ENCODE assay signal across 8 mouse cellular contexts in the genomic region with DNA sequence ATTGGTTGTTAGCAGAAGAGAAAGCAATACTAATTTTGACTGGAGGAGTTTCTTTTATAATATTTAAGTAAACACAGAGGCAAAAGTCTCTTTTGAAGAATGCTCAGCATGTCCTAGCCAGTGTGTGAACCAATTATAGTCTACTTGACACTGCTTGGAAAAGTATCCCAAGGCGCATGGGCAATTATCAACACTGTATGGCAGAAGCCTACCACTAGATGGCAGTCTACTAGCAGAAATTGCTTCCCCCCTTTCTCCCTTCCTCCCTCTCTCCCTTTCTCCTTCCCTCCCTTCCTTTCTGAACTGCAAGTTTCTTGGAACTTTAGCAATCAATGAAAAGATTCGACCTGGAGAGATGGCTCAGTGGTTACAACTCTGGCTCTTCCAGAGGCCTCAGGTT. TPM values are rescaled to one million over a fixed set of nuclear protein-coding genes. Genes with fewer than 3 reads are reported as not detected.
DNase-seq lines count a peak whose midpoint lies in the region; ATAC-seq and TF ChIP-seq lines count a peak whose summit lies in the region.

No protein-coding gene starts in this region.

- peak; percentile 42; the same call in 1 of the 2 replicates for TF ChIP-seq CTCF in liver, adult 2 months (IDR thresholded peaks at IDR 0.05; ENCODE audit: low read depth, low read length)
- TF ChIP-seq CTCF in bone marrow, adult 2 months (IDR thresholded peaks at IDR 0.05; ENCODE audit: control insufficient read depth, insufficient read depth, low read length) = peak; percentile 39
- TF ChIP-seq CTCF in left cerebral cortex, adult 2 months (IDR thresholded peaks at IDR 0.05) = peak; percentile 89

- H3K9me3 ChIP-seq in liver, embryonic 12.5 days (replicated peaks) = no peaks in the 10 kb centered on the region
- no peaks in the 10 kb centered on the region for H3K9me3 ChIP-seq in hindbrain, embryonic 16.5 days (ENCODE audit: control insufficient read depth, low read length)
- no peaks in the 10 kb centered on the region for H3K9me3 ChIP-seq in midbrain, embryonic 16.5 days (replicated peaks; ENCODE audit: control insufficient read depth, low read length, poor library complexity, severe bottlenecking)

- H3K36me3 ChIP-seq in liver, adult 2 months (ENCODE audit: control insufficient read depth, insufficient read depth, low read length) = no peaks in the 10 kb centered on the region
- H3K36me3 ChIP-seq in liver, embryonic 12.5 days = no peaks in the 10 kb centered on the region
- no peaks in the 10 kb centered on the region for H3K36me3 ChIP-seq in hindbrain, embryonic 16.5 days (ENCODE audit: control insufficient read depth, insufficient read depth, low read length)
- H3K36me3 ChIP-seq in midbrain, embryonic 16.5 days (ENCODE audit: control insufficient read depth, insufficient read depth, low read length) = no peaks in the 10 kb centered on the region

- H3K4me2 ChIP-seq in liver, embryonic 12.5 days = no peak overlapping the region
- no peak overlapping the region for H3K4me2 ChIP-seq in hindbrain, embryonic 16.5 days (ENCODE audit: low read length)
- H3K4me2 ChIP-seq in midbrain, embryonic 16.5 days (ENCODE audit: low read length) = no peak overlapping the region

- no peak for ATAC-seq in liver, embryonic 12.5 days
- peak; percentile 70 for ATAC-seq in erythroblast, adult 5-6 weeks (replicated peaks; ENCODE audit: low FRiP score, poor library complexity, severe bottlenecking)
- peak; percentile 69 for ATAC-seq in hindbrain, embryonic 16.5 days
- ATAC-seq in midbrain, embryonic 16.5 days = peak; percentile 79
- no peak; the same call in 1 of the 2 replicates for ATAC-seq in erythroid progenitor cell, adult 5-6 weeks (replicated peaks; ENCODE audit: low FRiP score, poor library complexity, severe bottlenecking)

- peak; percentile 31 for DNase-seq in liver, adult 2 months (ENCODE audit: extremely low read depth, low read depth, low spot score)
- peak in 1 of 2 experiments; percentile 32 for DNase-seq in left cerebral cortex, adult 2 months (ENCODE audit: extremely low spot score in 1 of 2, low spot score in 2 of 2)

- H3K4me1 ChIP-seq in liver, adult 2 months (ENCODE audit: control insufficient read depth, insufficient read depth, low read length) = no peaks in the 10 kb centered on the region; the same call in 1 of the 2 replicates
- no peaks in the 10 kb centered on the region for H3K4me1 ChIP-seq in liver, embryonic 12.5 days
- H3K4me1 ChIP-seq in bone marrow, adult 2 months (ENCODE audit: control insufficient read depth, insufficient read depth, low read length) = no peaks in the 10 kb centered on the region
- no peaks in the 10 kb centered on the region for H3K4me1 ChIP-seq in hindbrain, embryonic 16.5 days (ENCODE audit: control insufficient read depth, insufficient read depth, low read depth, low read length)
- H3K4me1 ChIP-seq in midbrain, embryonic 16.5 days (ENCODE audit: control insufficient read depth, insufficient read depth, low read length) = no peaks in the 10 kb centered on the region

- H3K27me3 ChIP-seq in liver, adult 2 months (ENCODE audit: control insufficient read depth, insufficient read depth, low read length) = no peaks in the 10 kb centered on the region
- no peaks in the 10 kb centered on the region for H3K27me3 ChIP-seq in liver, embryonic 12.5 days (replicated peaks)
- no peaks in the 10 kb centered on the region for H3K27me3 ChIP-seq in hindbrain, embryonic 16.5 days (replicated peaks; ENCODE audit: control insufficient read depth, insufficient read depth, low read length)
- no peaks in the 10 kb centered on the region for H3K27me3 ChIP-seq in midbrain, embryonic 16.5 days (ENCODE audit: control insufficient read depth, insufficient read depth, low read depth, low read length)

- TF ChIP-seq POLR2A in liver, adult 2 months (IDR thresholded peaks at IDR 0.05; ENCODE audit: extremely low read depth, insufficient read depth, low read length) = no peak
- TF ChIP-seq POLR2A in bone marrow, adult 2 months (IDR thresholded peaks at IDR 0.05; ENCODE audit: borderline replicate concordance, control insufficient read depth, low read depth, low read length) = no peak

- no peak overlapping the region for H3K27ac ChIP-seq in liver, adult 2 months (replicated peaks; ENCODE audit: insufficient read depth, low read depth, low read length)
- no peak overlapping the region for H3K27ac ChIP-seq in liver, embryonic 12.5 days
- no peak overlapping the region for H3K27ac ChIP-seq in bone marrow, adult 2 months (ENCODE audit: control insufficient read depth, insufficient read depth, low read depth, low read length, poor library complexity)
- H3K27ac ChIP-seq in hindbrain, embryonic 16.5 days (ENCODE audit: low read depth, low read length) = no peak overlapping the region
- H3K27ac ChIP-seq in left cerebral cortex, adult 2 months = no peak overlapping the region
- no peak overlapping the region for H3K27ac ChIP-seq in midbrain, embryonic 16.5 days (ENCODE audit: low read length)

- H3K79me2 ChIP-seq in liver, adult 2 months (ENCODE audit: control insufficient read depth, insufficient read depth, low read length) = no peaks in the 10 kb centered on the region

- intact Hi-C loops in left cerebral cortex, adult 2 months (cut with DNase I) = loop anchor here (5.0 kb wide), 4 partner anchors 105 to 625 kb away; no protein-coding TSS in a partner anchor

- no peak overlapping the region for H3K4me3 ChIP-seq in liver, adult 2 months (ENCODE audit: insufficient read depth, low read depth, low read length)
- no peak overlapping the region for H3K4me3 ChIP-seq in liver, embryonic 12.5 days
- H3K4me3 ChIP-seq in bone marrow, adult 2 months (replicated peaks; ENCODE audit: control insufficient read depth, low read depth, low read length) = no peak overlapping the region
- no peak overlapping the region for H3K4me3 ChIP-seq in hindbrain, embryonic 16.5 days (ENCODE audit: low read length)
- no peak overlapping the region for H3K4me3 ChIP-seq in left cerebral cortex, adult 2 months
- H3K4me3 ChIP-seq in midbrain, embryonic 16.5 days (ENCODE audit: low read depth, low read length) = no peak overlapping the region

- 9% methylated on average over 2 of the region's 2 CpGs for WGBS in liver, adult 2 months
- 7% methylated on average over 2 of the region's 2 CpGs for WGBS in liver, embryonic 12.5 days (ENCODE audit: insufficient replicate concordance)
- 8% methylated on average over 2 of the region's 2 CpGs for WGBS in bone marrow, adult 2 months
- WGBS in hindbrain, embryonic 16.5 days = 3% methylated on average over 2 of the region's 2 CpGs
- WGBS in midbrain, embryonic 16.5 days = 4% methylated on average over 2 of the region's 2 CpGs

- no peak overlapping the region for H3K9ac ChIP-seq in liver, adult 2 months (ENCODE audit: low read depth, low read length)
- no peak overlapping the region for H3K9ac ChIP-seq in liver, embryonic 12.5 days
- no peak overlapping the region for H3K9ac ChIP-seq in hindbrain, embryonic 16.5 days (ENCODE audit: low read depth, low read length)
- H3K9ac ChIP-seq in midbrain, embryonic 16.5 days (ENCODE audit: low read depth, low read length) = no peak overlapping the region

RNA-seq across cellular contexts. Expression of a gene that starts 7.1 kb away (rescaled TPM):
- total RNA-seq in liver, adult 2 months (2014; rRNA removed) = 1.4 and 2.5 TPM in 2 replicates
- polyA plus RNA-seq in liver, adult 2 months (2012; rRNA removed) = 0.21 and 0.40 TPM in 2 replicates
- 8.6 and 9.5 TPM in 2 replicates for polyA plus RNA-seq in liver, embryonic 12.5 days (2016; fragmentation: Nextera tagmentation; extraction: Ambion mirVana)
- polyA plus RNA-seq in bone marrow, adult 2 months (2011; ENCODE audit: insufficient read depth, insufficient read length, low replicate concordance, missing spikeins) = 2.0 and 3.6 TPM in 2 replicates
- 4.8 and 6.1 TPM in 2 replicates for total RNA-seq in erythroblast, adult 5-6 weeks (2015; ENCODE audit: low replicate concordance)
- 1.2 and 1.8 TPM in 2 replicates for total RNA-seq in erythroblast, adult 5-6 weeks (2017; ENCODE audit: low replicate concordance)
- polyA plus RNA-seq in hindbrain, embryonic 16.5 days (2015; fragmentation: Nextera tagmentation; extraction: Ambion mirVana) = 15.4 and 17.4 TPM in 2 replicates
- total RNA-seq in left cerebral cortex, adult 2 months (2021) = 1 to 10 TPM; 5.4 to 6.0 TPM
- 11.2 and 13.3 TPM in 2 replicates for polyA plus RNA-seq in midbrain, embryonic 16.5 days (2015; fragmentation: Nextera tagmentation; extraction: Ambion mirVana)
- total RNA-seq in erythroid progenitor cell, adult 5-6 weeks (2015; ENCODE audit: low replicate concordance) = 4.7 and 5.9 TPM in 2 replicates
- 1.7 TPM in 1 of 2 replicates, not detected in the other for total RNA-seq in erythroid progenitor cell, adult 5-6 weeks (2017; ENCODE audit: low replicate concordance)

Comparison
In these comparisons a context has a peak if more than half of its experiments do, and no peak if none do; other contexts are left out.
1. CTCF ChIP-seq: peak in every context shown above with its lines; median percentile 89 in left cerebral cortex, adult 2 months; 42 in liver, adult 2 months; 39 in bone marrow, adult 2 months.
2. ATAC-seq: peak in erythroblast, adult 5-6 weeks (single experiment), hindbrain, embryonic 16.5 days (single experiment) and midbrain, embryonic 16.5 days (single experiment); none in liver, embryonic 12.5 days (single experiment) and erythroid progenitor cell, adult 5-6 weeks (single experiment).